Mouse (Mus musculus): Measurements from ENCODE around the gene Srrm1. TPM values are rescaled to one million over a fixed set of nuclear protein-coding genes. Genes with fewer than 3 reads are reported as not detected.

Gene Srrm1
- total and polyA plus RNA-seq, 3 experiments = 25.0 to 58.2 (median 53.8) TPM

DNA sequence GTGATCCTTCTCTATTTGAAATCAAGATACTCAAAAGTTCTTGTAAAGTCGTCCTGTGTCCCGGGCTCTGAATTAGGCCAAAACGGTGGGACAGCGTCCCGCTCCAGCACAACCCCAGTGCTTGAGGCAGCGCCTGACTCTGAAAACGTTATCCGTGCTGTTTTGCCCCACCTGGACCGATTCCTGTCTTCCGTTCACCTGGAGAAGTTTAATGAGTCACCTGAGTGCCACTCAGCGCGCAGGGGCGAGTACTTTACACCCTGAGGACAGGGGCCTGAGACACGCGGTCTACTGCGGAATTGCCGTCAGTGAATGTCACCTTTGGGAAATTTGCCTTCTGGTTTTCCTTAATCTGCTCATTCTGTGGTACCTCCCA lies 79.8 kb downstream of the Srrm1 start:
- intact Hi-C loops (cut with DNase I) = loop anchor here (2.0 kb wide), 1 partner anchor 40 kb away; no protein-coding TSS in a partner anchor
- Histone ChIP-seq H3K4me1 (ENCODE audit: control insufficient read depth, insufficient read depth, low read length) (peaks cover 15% of the 10 kb centered on the region), H3K4me3 (peak overlapping the region; percentile 29), H3K36me3 (ENCODE audit: control insufficient read depth, insufficient read depth, low read length) (peaks cover 13% of the 10 kb centered on the region), H3K9ac (ENCODE audit: low read depth, low read length) (peak overlapping the region; percentile 60), H3K27me3 (ENCODE audit: control insufficient read depth, insufficient read depth, low read length) (no peaks in the 10 kb centered on the region), H3K79me2 (replicated peaks; ENCODE audit: control insufficient read depth, insufficient read depth, low read length) (0 out of 2 replicates have a peak, but pooled peaks cover 2% of the 10 kb centered on the region), H3K27ac (peak overlapping the region; percentile 87)
- TF ChIP-seq CTCF (IDR thresholded peaks at IDR 0.05) = no peak
- TF ChIP-seq EP300 (IDR thresholded peaks at IDR 0.05; ENCODE audit: insufficient read depth, low read depth, low read length) = no peak
- TF ChIP-seq POLR2A (IDR thresholded peaks at IDR 0.05; ENCODE audit: insufficient read depth, low read depth, low read length) = no peak
- WGBS = 6% methylated on average over 17 of the region's 17 CpGs
- DNase-seq = no peak

GRCm38 (mm10) chr4:135272640-135273306 lies 80.3 kb downstream of the Srrm1 start, which contains the start of gene Clic4:
TSS of gene Clic4 (minus strand) at chr4:135272814.
- Histone ChIP-seq H3K4me3 (peak within 1 kb of the TSS; percentile 94), H3K9ac (ENCODE audit: low read depth, low read length) (peak within 1 kb of the TSS; percentile 94), H3K27me3 (ENCODE audit: control insufficient read depth, insufficient read depth, low read length) (no peaks in the 10 kb centered on the region), H3K36me3 (ENCODE audit: control insufficient read depth, insufficient read depth, low read length) (peaks cover 19% of the 10 kb centered on the region), H3K27ac (peak within 1 kb of the TSS; percentile 96), H3K79me2 (replicated peaks; ENCODE audit: control insufficient read depth, insufficient read depth, low read length) (0 out of 2 replicates have a peak, but pooled peaks cover 3% of the 10 kb centered on the region), H3K4me1 (ENCODE audit: control insufficient read depth, insufficient read depth, low read length) (peaks cover 18% of the 10 kb centered on the region)
- DNase-seq = peak; percentile 100
- intact Hi-C loops (cut with DNase I) = loop anchor here (2.0 kb wide), 1 partner anchor 40 kb away; no protein-coding TSS in a partner anchor
- WGBS = under 1% methylated on average over 64 of the region's 64 CpGs
- TF ChIP-seq CTCF (IDR thresholded peaks at IDR 0.05) = peak; percentile 66
- TF ChIP-seq POLR2A (IDR thresholded peaks at IDR 0.05; ENCODE audit: insufficient read depth, low read depth, low read length) = peak; percentile 96
- no peak for TF ChIP-seq EP300 (IDR thresholded peaks at IDR 0.05; ENCODE audit: insufficient read depth, low read depth, low read length)

GRCm38 (mm10) chr4:135271881-135272616 lies 81.1 kb downstream of the Srrm1 start:
- TF ChIP-seq EP300 (IDR thresholded peaks at IDR 0.05; ENCODE audit: insufficient read depth, low read depth, low read length) (0 out of 2 replicates have a peak, but pooled peaks have one; percentile 16), POLR2A (IDR thresholded peaks at IDR 0.05; ENCODE audit: insufficient read depth, low read depth, low read length) (no peak), CTCF (IDR thresholded peaks at IDR 0.05) (peak; percentile 23; the same call in 1 of the 2 replicates)

DNA sequence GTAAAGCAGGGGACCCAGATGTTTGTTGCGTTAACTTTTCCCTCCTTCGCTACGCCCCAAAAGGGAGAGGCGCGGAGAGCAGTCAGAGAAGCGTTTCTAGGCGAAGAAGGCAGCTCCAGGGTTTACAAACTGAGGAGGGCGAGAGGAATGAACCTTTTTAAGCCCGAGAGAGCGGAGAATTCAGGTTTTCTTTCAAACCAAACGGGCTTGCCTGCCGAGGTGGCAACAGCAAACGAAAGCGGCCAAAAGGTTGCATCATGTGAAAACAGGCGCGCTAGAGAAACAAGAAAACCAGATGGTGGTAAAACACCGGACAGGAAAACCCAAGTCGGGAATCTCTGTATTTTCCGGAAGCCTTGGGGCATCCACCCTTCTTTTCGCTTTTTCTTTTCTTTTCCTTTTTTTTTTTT lies 81.7 kb downstream of the Srrm1 start:
- WGBS = under 1% methylated on average over 20 of the region's 20 CpGs
- peak; percentile 64 to 66 for DNase-seq
- Histone ChIP-seq H3K9ac (ENCODE audit: low read depth, low read length) (peak overlapping the region; percentile 94), H3K4me3 (peak overlapping the region; percentile 94), H3K27ac (peak overlapping the region; percentile 96), H3K27me3 (ENCODE audit: control insufficient read depth, insufficient read depth, low read length) (no peaks in the 10 kb centered on the region), H3K4me1 (ENCODE audit: control insufficient read depth, insufficient read depth, low read length) (peaks cover 21% of the 10 kb centered on the region), H3K79me2 (replicated peaks; ENCODE audit: control insufficient read depth, insufficient read depth, low read length) (0 out of 2 replicates have a peak, but pooled peaks cover 3% of the 10 kb centered on the region), H3K36me3 (ENCODE audit: control insufficient read depth, insufficient read depth, low read length) (peaks cover 24% of the 10 kb centered on the region)
- TF ChIP-seq CTCF (IDR thresholded peaks at IDR 0.05) = no peak
- TF ChIP-seq POLR2A (IDR thresholded peaks at IDR 0.05; ENCODE audit: insufficient read depth, low read depth, low read length) = peak; percentile 47; the same call in 1 of the 2 replicates
- TF ChIP-seq EP300 (IDR thresholded peaks at IDR 0.05; ENCODE audit: insufficient read depth, low read depth, low read length) = peak; percentile 35; the same call in 1 of the 2 replicates
- intact Hi-C loops (cut with DNase I) = loop anchor here (1.0 to 2.0 kb wide), 3 partner anchors 16 to 51 kb away; no protein-coding TSS in a partner anchor

More at GRCm38 (mm10) chr4:135271881-135272616, 81.1 kb downstream of the Srrm1 start:
- Histone ChIP-seq H3K27ac (peak overlapping the region; percentile 96), H3K4me3 (peak overlapping the region; percentile 94), H3K79me2 (replicated peaks; ENCODE audit: control insufficient read depth, insufficient read depth, low read length) (0 out of 2 replicates have a peak, but pooled peaks cover 3% of the 10 kb centered on the region), H3K36me3 (ENCODE audit: control insufficient read depth, insufficient read depth, low read length) (peaks cover 22% of the 10 kb centered on the region), H3K27me3 (ENCODE audit: control insufficient read depth, insufficient read depth, low read length) (no peaks in the 10 kb centered on the region), H3K4me1 (ENCODE audit: control insufficient read depth, insufficient read depth, low read length) (peaks cover 21% of the 10 kb centered on the region), H3K9ac (ENCODE audit: low read depth, low read length) (peak overlapping the region; percentile 94)
- under 1% methylated on average over 67 of the region's 67 CpGs for WGBS
- peak; percentile 80 to 81 for DNase-seq
- intact Hi-C loops (cut with DNase I) = loop anchor here (1.0 to 2.0 kb wide), 4 partner anchors 17 to 51 kb away; no protein-coding TSS in a partner anchor

Other genes with a start within 250 kb of the Srrm1 start
- gene Runx3, start 232.7 kb downstream of the Srrm1 start, total RNA-seq (2021) = 1 to 10 TPM in 1 of 2 experiments, under 1 TPM in 1; 0.97 to 1.2 TPM
- gene Runx3, start 232.7 kb downstream of the Srrm1 start, polyA plus RNA-seq (2012; rRNA removed) = 0.15 and 0.39 TPM in 2 replicates
- gene Clic4, start 80.5 kb downstream of the Srrm1 start, total RNA-seq (2021) = 100 to 1,000 TPM; 248 to 249 TPM
- 148 and 227 TPM in 2 replicates for gene Clic4, start 80.5 kb downstream of the Srrm1 start, polyA plus RNA-seq (2012; rRNA removed)
- under 1 TPM in 1 of 2 experiments, not detected in 1; 0.21 TPM for gene Ncmap, start 44.9 kb upstream of the Srrm1 start, total RNA-seq (2021)
- 0.62 TPM in 1 of 2 replicates, not detected in the other for gene Ncmap, start 44.9 kb upstream of the Srrm1 start, polyA plus RNA-seq (2012; rRNA removed)
- 10 to 100 TPM in 1 of 2 experiments, 1 to 10 TPM in 1; 8.5 to 11.3 TPM for gene Rcan3, start 80.5 kb upstream of the Srrm1 start, total RNA-seq (2021)
- 6.8 and 12.1 TPM in 2 replicates for gene Rcan3, start 80.5 kb upstream of the Srrm1 start, polyA plus RNA-seq (2012; rRNA removed)
- not detected for gene Stpg1, start 141.5 kb upstream of the Srrm1 start, total RNA-seq (2021)
- 0.12 and 0.25 TPM in 2 replicates for gene Stpg1, start 141.5 kb upstream of the Srrm1 start, polyA plus RNA-seq (2012; rRNA removed)
- 10 to 100 TPM; 35.0 to 41.5 TPM for gene Nipal3, start 141.7 kb upstream of the Srrm1 start, total RNA-seq (2021)
- 27.0 and 39.4 TPM in 2 replicates for gene Nipal3, start 141.7 kb upstream of the Srrm1 start, polyA plus RNA-seq (2012; rRNA removed)
- gene Grhl3, start 220.3 kb upstream of the Srrm1 start, total RNA-seq (2021) = under 1 TPM; 0.08 to 0.14 TPM
- gene Grhl3, start 220.3 kb upstream of the Srrm1 start, polyA plus RNA-seq (2012; rRNA removed) = 0.04 TPM in 1 of 2 replicates, not detected in the other